Mouse (Mus musculus) testis, adult 2 months (tissue): ENCODE data around the gene Ace3.

ENCODE experiments used
- CTCF ChIP-seq: fragments of 200-500 bp; IDR thresholded peaks from 2 replicates; pipeline ENCODE4 v1.5.1; 2012; ENCODE audit warnings: low read depth, mild to moderate bottlenecking, inconsistent platforms, low read length, moderate library complexity; ENCODE audit not compliant: control insufficient read depth, insufficient read depth, insufficient replicate concordance
- POLR2A ChIP-seq: fragments of 200-500 bp; IDR thresholded peaks from 2 replicates; pipeline ENCODE4 v1.6.1; 2012; ENCODE audit warnings: low read depth, mild to moderate bottlenecking, inconsistent platforms, low read length, moderate library complexity; ENCODE audit not compliant: control insufficient read depth

DNA sequence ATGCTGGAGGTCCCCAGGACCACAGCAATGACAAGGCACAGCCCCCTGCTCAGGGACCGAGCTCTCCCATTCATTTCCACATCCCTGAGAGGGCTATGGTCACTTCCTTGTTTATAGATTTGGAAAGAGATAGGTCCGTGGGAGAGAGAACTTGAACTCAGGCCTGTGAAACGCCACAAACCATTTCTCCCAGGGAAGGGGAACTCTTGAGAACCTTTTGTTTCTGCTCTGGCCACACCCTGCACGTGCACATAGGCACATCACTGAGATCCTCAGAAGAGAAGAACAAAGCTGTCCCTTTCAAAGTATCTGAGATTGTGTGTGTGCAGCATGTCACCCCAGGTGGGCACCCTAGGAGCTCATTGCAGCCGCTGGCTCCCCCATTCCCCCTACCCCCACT is 15.8 kb upstream of the Ace3 start:
- TF ChIP-seq CTCF, result no peak
- TF ChIP-seq POLR2A, result no peak
